Mouse (Mus musculus): ENCODE results near the gene Cbr3. TPM values are rescaled to one million over a fixed set of nuclear protein-coding genes. Genes with fewer than 3 reads are reported as not detected.

Cbr3 gene
- total RNA-seq, 2 experiments from 2014 or later: 13.8 to 16.3 TPM

Other genes with a start within 250 kb of the Cbr3 start
- gene Setd4, start 79.2 kb upstream of the Cbr3 start, total RNA-seq (2021): 1 to 10 TPM; 9.2 to 10.0 TPM
- gene Cbr1, start 77.4 kb upstream of the Cbr3 start, total RNA-seq (2021): 10 to 100 TPM; 59.9 to 61.7 TPM
- 1 to 10 TPM; 2.1 to 2.9 TPM for gene Gm5678, start 55.1 kb upstream of the Cbr3 start, total RNA-seq (2021)
- gene Dop1b, start 28.7 kb downstream of the Cbr3 start, total RNA-seq (2021): 10 to 100 TPM; 81.0 to 93.6 TPM
- 10 to 100 TPM; 28.7 to 33.2 TPM for gene Morc3, start 148.9 kb downstream of the Cbr3 start, total RNA-seq (2021)
- gene Chaf1b, start 200.7 kb downstream of the Cbr3 start, total RNA-seq (2021): under 1 TPM; 0.90 to 0.97 TPM

All from left cerebral cortex, postnatal 14 days (tissue).